Mouse (Mus musculus) bone marrow macrophage, adult 2 months (primary cell): ENCODE measurements around the gene Pa2g4.

ENCODE experiments used
- CTCF ChIP-seq: IDR thresholded peaks from 2 replicates; pipeline ENCODE4 v1.5.1; 2012; ENCODE audit warnings: low read depth, mild to moderate bottlenecking, low read length, moderate library complexity
- POLR2A ChIP-seq: IDR thresholded peaks from 2 replicates; pipeline ENCODE4 v1.6.1; 2012; ENCODE audit warnings: mild to moderate bottlenecking, low read depth, low read length, borderline replicate concordance

DNA sequence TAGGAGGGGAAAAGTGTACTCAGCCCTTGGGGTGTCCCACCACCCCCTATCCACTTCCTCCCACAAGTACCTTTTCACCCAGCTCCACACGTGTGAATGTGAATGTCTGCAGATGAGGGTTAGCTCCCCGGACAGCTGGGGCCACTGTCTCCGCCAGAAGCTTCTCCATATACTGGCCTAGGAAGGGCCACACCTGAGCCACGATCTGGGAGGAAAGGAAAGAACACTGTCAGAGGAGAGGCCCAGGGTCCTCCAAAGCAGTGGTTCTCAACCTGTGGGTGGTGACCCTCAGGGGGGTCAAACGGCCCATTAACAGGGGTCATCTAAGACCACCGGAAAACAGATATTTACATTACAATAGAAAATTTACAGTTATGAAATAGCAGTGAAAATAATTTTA, 43.4 kb downstream of the Pa2g4 start:
- TF ChIP-seq CTCF (no peak), POLR2A (no peak)
